Mouse (Mus musculus) fat pad, adult 2 months (tissue): ENCODE results near the gene Pidd1.

Experiments used
- DNase-seq: peaks from one replicate; pipeline ENCODE4 v3.0.0-alpha.2; 2011; ENCODE audit warnings: low read depth, low spot score; ENCODE audit errors: extremely low read depth

Gene Pidd1

DNA sequence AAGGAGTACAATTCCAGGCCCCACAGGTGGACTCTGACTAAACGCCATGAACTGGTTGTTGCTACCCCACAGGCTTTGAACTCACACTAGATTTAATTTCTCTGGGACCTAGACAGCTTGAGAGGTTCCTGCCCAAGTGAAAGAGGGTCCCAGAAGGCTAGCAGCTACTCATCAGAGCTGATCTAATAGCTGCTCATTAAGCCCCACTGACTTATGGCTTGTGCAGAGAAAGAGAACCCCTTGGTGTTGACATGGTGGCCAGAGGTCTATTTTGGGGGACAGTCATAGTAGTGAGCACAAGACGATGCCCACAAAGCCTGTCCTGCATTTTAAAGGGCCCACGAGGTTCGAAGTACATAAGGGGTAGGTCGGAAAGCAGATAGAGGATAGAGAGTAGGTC, 30.3 kb upstream of the Pidd1 start:
- DNase-seq = no peak

DNA sequence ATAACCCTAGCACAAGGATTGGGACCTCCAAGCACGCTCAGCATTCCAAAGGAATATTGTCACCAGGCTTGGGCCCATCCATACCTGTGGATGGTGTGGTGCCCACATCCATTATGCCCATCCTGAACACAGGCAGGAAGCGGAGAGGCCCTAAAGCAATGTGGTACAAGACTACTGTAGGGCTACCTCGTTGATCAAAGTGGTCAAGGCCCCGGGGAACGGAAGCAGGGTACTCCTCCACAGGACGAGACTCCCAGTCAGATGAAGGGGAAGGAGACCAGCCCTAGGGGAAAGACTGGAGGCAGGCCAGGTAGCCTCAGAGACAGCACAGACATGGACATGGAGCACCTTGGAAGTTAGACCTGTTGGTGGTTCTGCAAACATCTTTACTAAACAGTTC, 28.9 kb upstream of the Pidd1 start:
- DNase-seq = no peak

DNA sequence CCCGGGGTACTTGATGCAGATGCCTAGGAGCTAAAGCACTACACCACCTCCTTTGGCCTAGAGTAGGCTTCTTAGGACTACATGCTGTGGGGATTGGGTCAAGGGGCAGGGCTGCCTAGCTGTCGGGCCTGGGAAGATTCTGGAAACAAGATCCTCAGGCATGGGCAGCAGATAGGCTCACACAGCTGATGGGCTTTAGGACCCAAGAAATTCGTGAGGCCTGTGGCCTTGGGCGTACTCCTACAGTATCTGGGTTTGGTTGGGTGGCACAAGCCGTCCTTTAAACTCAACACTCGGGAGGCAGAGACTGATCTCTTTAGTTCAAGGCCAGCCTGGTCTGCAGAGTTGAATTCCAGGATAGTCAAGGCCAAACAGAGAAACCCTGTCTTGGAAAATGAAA, 28.4 kb upstream of the Pidd1 start:
- DNase-seq = no peak

DNA sequence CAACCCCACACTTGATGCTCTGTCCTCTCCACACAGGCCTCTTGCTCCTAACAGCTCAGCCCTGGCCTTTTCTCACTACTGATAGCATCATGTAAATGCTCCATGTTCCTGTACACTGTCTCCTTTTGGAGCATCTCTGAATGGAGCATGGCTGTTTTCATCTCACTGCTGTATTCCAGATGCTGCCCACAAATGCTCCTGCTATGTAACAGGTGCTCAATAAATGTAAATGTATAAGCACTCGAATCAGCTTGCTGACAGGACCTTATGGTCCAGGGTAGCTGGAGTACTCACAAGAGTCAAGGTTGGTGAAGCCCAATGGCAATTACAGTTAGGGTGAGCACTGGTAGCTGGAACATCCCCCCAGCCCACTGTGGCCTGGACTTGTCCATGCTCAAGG, 27.4 kb upstream of the Pidd1 start:
- no peak for DNase-seq

- DNase-seq = no peak
Observed at GRCm38 (mm10) chr7:141470637-141470944, 26.8 kb upstream of the Pidd1 start.

- no peak for DNase-seq
Observed at GRCm38 (mm10) chr7:141469901-141470636, 26.2 kb upstream of the Pidd1 start.

DNA sequence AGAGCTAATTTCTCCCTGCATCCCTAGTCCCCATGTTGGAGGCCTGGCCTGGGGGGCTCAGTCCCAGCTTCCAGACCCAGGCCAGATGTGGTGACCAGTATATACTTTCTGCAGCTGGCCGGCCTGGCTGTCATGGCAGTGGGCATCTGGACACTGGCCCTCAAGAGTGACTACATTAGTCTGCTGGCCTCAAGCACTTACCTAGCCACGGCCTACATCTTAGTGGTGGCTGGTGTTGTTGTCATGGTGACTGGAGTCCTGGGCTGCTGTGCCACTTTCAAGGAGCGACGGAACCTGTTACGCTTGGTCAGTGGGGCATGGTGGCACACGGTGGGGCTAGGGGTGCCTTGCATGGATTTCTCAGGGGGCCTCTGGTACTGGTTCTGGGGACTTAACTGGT, 25.5 kb upstream of the Pidd1 start:
- no peak for DNase-seq

- DNase-seq = no peak
Observed at GRCm38 (mm10) chr7:141468522-141469211, 24.8 kb upstream of the Pidd1 start.

DNA sequence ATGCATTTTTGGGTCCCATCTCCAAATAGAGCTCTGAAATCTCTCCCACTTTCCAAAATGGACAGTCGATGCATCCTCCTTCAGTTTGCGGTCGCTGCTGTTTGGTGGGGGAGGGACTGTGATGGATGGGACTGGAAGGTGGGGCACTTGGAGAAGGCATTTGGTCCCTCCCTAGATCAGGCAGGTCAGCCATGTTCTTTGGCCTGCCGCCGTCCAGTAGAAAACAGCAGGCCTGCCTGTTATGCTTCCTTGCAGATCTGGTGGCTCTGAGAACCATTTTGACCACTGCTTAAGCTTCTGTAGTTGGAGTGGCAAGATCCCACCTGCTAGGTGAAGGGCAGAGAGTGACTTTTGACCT, 24.3 kb upstream of the Pidd1 start:
- no peak for DNase-seq

- no peak for DNase-seq
Observed at GRCm38 (mm10) chr7:141467230-141468030, 23.6 kb upstream of the Pidd1 start, which contains the start of gene Cd151. TSS of gene Cd151 (plus strand) at chr7:141467392.

- DNase-seq = no peak
Observed at GRCm38 (mm10) chr7:141466607-141467148, 22.9 kb upstream of the Pidd1 start.

DNA sequence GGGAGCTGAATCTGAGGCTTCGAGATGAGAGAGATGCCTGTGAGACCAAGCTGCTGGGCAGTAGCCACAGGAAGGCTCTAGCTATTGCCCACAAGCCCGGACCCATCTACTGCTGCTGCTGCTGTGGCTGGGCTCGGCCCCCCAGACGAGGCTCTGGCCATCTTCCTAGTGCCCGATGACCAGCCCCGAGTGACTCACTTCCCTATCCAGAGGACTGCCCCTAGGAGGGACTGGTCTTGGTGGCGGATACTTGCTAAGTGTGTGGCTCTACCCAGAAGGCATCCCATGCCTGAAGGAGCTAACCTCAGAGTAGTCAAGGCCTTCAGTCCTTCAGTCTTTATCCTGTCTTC, 22.2 kb upstream of the Pidd1 start:
- DNase-seq = no peak

DNA sequence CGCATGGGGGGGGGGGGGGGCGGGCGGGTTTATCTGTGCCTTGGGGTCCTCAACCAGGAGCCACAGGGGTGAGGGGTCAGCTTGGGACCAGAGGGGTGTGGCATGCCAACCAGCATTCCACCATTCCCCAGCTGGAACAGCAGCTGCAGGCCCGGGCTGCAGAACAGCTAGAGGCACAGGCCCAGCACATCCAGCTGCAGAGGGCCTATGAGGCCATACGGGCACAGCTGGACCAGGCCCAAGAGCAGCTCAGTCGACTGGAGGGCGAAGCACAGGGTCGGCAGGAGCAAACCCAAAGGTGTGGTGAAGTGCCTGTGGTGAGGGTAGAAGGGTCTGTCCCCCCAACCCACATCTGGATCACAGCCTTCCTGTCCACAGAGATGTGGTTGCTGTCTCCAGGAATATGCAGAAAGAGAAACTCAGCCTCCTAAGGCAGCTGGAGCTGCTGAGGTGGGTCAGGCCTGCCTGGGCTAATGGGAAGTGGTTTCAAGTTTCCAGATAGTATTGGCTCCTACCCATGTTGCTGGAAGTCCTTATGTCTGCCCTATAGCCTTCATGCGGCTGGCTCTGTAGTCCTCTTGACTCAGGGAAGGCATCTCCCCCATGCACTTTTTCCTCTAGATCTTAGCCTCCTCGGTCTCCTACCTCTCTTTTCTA, 21.7 kb upstream of the Pidd1 start:
- DNase-seq = no peak

DNA sequence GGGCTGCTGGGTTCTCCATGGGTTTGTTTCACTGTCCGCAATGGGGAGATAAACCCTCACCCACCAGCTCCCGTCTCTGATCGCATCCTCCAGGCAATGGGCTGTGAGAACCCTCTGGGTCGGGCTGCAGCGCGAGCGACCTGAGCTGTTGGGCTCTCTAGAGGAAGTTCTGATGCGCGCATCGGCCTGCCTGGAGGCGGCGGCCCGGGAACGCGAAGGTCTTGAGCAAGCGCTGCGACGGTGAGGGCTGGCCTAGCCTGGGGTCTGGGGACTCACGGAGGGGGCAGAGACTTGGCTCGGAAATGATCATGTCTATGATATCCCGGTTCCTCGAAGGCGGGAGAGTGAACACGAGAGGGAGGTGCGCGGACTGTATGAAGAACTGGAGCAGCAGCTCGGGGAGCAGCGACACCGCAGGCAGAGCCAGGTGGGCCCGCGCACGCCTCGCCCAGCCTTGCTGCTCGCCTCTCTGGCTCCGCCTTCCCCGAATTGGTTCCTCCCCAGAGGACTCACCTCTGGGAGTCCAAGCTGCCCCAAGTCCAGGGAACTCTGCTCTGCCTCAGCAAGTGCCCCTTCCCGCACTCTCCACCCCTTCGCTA, 20.9 kb upstream of the Pidd1 start:
- no peak for DNase-seq

DNA sequence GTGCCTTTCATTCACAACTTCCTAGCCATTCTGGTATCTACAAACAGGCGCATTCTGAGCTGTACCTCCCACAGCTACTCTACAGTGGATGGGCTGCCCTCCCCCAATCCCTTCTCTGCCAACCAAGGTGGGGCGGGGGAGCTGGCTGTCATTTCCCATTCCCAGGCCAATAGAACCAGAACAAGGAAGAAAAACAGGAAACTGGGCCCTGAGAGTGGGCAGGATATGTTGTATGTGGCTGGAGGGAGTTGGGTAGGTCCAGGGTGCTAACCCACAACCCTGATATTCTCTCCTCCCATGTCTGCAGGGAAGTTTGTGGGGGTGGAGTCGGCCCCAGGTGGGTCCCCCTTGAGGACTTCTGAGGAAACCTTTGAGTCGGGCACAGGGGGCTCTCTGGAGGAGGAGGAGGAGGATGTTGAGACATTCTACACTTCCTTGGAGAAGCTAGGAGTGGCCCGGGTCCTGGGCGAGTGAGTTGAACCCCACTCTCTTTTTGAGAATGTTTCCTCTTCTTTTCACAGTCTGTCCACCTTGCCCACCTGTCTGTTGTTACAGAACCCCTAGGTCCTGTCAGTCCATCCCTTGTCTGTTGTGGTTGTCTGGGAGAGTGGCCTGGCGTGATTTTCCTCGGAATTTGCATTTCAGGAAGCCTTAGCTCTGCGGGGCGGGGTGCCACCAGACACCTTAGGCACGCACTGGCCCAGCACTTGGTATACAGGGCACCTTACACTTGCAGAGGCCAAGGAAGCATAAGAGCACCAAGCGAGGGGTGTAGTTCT, 20.2 kb upstream of the Pidd1 start:
- no peak for DNase-seq

GRCm38 (mm10) chr7:141462333-141462821, 18.6 kb upstream of the Pidd1 start:
- peak; percentile 89 for DNase-seq

- no peak for DNase-seq
Observed at GRCm38 (mm10) chr7:141461521-141462332, 17.9 kb upstream of the Pidd1 start.

DNA sequence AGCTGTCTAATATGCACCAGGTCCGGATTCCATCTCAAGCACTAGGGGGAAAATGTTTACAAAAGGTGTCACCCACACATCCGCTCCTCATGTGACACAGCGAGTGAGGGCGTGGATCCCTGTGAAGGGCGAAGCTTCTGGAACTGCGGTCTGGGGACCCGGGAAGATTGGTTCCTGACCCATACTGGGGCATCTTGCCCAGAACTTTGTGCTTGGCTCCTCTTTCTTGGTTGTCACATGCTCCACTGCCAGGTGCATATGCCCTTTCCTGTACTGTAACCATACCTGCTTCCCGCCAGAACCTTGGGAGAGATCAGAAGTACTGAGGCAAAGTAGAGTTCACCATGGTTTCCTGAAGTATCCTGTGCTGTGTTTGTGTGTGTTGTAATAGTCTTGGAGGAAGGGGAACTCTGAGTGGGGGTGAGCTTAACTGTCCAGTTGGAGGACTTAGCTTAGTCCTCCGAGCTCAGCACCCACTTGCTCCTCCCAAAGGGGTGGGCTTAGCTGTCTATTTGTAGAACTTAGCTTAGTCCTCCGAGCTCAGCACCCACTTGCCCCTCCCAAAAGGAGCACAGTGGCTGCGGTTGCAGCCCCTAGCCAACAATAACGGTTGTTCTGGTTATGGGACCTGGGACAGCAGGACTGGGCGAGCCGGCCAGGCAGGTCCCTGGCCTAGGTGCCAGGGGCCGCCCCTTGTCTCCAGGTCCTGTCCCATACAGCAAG, 16.7 kb upstream of the Pidd1 start, which contains the start of gene Cracr2b:
TSS of gene Cracr2b (plus strand) at position 704 of the 723 bp plus-strand sequence.
- peak; percentile 97 for DNase-seq
